Mouse (Mus musculus) ovary, postnatal 10 days (tissue): ENCODE data around the gene Ppy.

Experiments
- DNase-seq: peaks from one replicate; pipeline ENCODE4 v3.0.0; 2022; ENCODE audit warnings: low spot score

Ppy gene

GRCm38 (mm10) chr11:102087931-102088898 lies 12.9 kb downstream of the Ppy start, which contains the start of gene Mpp2:
Gene Mpp2 (minus strand): TSS chr11:102088515.
- DNase-seq = peak; percentile 24

DNA sequence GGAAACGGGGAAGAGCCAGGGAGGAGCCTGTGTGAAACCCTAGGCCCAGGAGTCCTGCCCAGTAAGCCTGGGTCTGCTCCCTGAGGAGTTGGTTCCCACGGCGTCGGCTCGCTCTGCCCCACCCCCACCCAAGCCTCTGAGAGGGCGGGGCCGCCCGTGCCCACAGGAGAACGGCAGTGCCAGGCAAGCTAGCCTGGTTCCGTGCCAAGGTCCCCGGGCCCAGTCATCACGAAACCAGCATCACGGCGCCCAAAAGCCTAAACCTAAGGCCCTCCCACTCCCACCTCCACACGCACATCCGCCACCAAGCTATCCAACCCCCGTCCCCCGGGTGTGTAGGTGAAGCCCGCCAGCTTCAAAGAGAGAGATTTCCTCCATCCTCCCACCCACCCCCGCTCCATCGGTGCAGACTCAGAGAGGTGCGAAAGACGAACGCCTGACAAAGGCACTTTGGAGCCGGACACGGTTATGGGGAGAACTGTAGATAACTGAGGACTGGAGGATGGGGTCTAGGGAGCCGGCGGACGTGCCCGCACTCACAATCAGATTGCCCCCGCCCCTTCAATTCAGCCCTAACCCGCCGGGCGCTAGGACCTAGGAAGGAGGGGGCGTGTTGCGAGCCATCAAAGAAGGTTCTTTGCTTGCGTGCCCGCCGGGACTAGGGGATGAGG lies 13.9 kb downstream of the Ppy start:
- DNase-seq = peak; percentile 41

- no peak for DNase-seq
These were observed 14.8 kb downstream of the Ppy start for GRCm38 (mm10) chr11:102086331-102086730.

GRCm38 (mm10) chr11:102084159-102084558 lies 17.0 kb downstream of the Ppy start:
- no peak for DNase-seq

DNA sequence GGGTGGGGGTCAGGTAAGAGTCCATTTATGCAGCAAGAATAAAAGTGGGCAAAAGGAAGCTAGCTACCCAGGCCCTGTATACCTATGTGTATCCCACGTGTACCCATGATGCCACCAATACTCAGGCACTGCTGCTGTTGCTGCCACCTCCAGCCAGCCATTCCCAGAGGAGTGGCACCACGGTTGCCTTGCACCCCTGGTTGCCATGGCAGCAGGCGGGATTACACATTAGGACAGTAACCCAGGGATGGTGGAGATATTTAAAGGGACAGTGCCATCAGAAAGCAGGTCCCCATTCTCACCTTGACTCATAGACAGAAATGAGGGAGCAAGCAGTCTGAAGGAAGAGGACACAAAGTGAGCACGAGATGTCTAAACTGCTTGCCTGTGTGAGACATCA lies 17.9 kb downstream of the Ppy start:
- DNase-seq = no peak

DNA sequence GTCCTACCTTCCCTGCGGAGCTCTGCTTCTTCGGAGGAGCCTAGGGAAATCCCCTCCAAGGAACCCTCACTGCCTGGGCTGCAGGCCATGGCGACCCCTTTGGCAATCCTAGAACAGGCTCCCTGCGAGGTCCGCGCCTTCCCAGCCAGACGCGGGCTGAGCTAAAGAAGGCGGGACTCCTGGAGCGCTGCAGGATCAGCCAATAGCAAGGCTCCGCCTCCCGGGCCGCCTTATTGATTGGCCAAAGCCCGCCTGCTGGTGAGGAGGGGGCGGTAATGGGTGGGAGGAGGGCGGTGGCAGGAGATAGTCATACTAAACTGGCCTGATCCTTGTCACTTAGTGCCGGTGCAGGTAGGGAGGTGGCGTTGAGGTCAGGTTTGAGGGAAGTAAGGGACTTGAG lies 18.8 kb downstream of the Ppy start:
- DNase-seq = peak; percentile 49

DNA sequence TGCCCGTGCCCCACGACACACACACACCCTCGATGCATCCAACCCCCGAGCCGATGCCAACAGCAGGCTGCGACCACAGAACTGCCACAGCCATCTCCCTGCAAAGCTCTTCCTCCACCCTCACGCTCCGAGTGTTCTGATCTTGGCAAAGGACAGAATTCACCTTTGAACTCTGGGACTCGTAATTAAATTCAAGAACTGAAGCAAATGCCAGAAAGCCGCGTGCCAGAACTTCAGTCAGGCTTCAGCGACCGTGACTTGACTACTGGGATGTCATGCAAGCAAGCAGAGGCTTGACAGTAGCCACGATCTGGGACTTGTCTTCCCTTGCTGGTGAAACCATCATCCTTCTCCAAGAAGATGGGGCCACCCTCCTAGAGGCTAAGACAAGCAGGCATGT lies 27.4 kb downstream of the Ppy start:
- DNase-seq = no peak

DNA sequence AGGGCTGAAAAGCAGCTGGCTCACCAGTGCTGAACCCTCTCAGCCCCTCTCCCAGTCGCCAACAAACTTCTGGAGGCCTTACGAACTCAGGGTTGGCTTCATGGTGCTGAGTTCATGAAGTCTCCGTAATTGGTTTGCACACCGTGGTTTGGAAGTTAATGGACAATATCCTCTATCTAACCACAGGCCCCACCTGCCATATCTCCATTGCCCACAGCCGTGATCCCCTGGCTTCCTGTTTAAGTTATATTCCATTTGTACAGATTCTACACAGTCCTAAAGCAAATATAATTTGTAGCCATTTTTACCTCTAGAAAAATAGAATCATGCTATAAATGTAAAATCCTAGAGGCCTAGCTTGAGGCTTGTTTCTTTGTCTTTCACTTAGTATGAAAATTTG lies 28.4 kb downstream of the Ppy start:
- no peak for DNase-seq

DNA sequence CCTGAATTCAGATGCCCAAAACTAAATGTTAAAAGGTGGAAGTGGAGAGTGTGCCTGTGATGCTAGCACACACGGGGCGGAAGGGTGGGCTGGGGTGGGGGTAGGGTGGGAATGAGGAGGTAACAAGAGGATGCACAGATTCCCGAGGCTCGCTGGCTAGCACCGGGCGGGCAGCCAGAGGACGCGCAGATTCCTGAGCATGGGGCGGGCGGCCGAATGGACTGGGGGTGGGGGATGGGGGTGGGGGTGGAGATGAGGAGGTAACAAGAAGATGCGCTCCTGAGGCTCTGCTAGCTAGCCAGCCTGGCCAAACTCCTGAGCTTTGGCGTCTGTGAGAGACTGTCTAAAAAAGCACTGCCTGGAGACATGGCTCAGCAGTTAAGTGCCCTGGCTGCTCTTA lies 30.7 kb downstream of the Ppy start:
- DNase-seq = no peak

GRCm38 (mm10) chr11:102069633-102070032 lies 31.5 kb downstream of the Ppy start:
- DNase-seq = no peak

GRCm38 (mm10) chr11:102068969-102069368 lies 32.1 kb downstream of the Ppy start:
- DNase-seq = no peak

DNA sequence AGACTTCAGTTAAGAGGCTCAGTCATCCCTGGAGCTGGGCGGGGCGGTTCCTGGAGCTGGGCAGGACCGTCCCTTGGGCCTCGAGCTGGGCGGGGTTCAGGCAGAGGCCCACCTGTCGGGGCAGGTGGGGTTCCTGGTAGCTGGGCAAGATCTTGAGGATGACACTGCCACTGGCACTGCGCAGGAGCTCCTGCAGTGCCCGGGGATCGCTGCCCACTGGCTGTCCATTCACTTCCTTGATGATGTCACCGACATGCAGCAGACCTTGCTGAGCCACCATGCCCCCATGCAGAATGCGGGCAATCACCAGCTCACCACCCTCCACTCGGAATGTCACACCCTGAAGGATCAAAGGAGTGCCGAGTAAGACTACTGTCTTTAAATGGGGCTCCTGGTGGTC lies 38.0 kb downstream of the Ppy start:
- DNase-seq = no peak

DNA sequence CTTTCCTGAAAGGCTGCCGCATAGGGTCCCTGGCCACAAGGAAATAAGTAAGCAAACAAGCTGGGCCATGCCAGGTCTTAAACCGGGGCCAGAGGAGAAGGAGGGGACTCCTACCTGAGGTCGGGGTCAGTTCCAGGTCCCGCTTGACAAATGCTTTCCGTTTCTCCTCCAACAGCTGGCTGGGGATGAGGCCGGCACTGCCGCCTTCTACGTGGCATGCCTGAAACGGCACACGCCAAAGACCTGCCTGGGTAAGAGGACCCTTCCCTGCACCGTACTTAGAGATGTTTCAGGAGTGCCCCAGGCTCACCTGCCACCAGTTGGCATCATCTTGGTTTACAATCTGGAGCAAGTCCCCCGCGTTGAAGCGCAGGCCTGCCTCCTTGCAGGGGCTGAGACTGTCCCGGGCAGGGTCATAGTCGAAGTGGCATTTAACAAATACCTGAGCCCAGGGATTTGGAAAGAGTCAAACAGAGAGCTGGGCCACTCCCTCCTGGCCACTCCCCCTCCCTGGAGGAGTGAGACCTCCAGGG lies 39.1 kb downstream of the Ppy start:
- no peak for DNase-seq

GRCm38 (mm10) chr11:102061236-102061940 lies 39.7 kb downstream of the Ppy start:
- DNase-seq = peak; percentile 39

DNA sequence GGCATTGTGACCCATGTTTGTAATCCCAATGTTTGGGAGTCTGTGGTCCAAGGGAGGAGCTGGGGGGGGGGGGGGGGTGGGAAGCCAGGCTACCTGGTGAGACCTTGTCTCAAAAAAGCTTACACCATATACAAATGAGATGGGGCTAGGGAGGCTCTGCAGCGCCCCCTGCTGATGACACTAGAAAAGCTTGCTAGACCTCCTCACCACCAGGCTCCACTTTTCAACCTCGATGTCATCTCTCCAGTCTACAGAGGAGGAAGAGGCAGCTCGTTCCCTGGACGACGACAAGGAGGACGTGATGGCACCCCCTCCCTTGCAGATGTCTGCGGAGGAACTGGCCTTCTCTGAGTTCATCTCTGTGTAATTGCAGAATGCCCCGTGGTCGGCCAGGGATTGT lies 47.3 kb downstream of the Ppy start:
- DNase-seq = no peak

- DNase-seq = no peak
These were observed 47.9 kb downstream of the Ppy start for GRCm38 (mm10) chr11:102053183-102053582.

DNA sequence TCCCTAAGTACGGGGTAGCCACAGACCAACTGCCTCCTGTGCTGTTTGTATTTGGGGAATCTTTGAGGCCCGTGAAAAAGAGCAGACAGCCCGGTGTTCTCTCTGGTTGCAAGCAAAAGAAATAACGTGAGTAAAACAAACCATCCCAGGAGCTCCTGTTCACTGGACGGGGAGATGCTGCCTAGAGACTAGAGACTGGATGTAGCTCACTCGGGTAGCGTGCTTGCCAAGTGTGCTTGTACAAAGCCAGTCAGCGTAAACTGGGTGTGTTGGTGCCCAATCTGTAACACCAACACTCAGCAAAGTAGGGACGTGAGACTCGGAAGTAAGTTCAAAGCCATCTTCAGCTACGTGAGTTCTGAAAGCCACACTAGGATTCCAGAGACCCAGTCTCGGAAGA lies 48.4 kb downstream of the Ppy start:
- DNase-seq = no peak

- DNase-seq = no peak
These were observed 49.2 kb downstream of the Ppy start for GRCm38 (mm10) chr11:102051954-102052353.

DNA sequence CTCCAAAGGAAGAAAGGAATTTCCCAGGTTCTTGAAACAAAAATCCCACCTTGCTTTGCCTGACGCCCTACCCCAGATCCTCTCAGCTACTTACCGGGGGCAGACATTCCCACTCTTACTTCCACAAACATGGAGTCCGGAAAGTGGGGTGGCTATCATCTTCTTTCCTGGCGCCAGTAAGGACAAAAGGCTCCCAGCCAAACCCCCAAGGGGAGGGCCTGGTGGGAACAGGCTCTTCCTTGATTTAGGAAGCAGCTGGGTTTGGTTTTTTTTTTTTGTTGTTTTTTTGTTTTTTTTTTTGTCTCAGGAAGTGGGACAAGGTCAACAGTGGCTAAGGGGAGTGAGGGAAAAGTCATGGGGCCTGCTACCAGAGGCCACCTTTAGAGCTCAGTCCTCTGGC lies 49.6 kb downstream of the Ppy start:
- no peak for DNase-seq
